Mouse (Mus musculus): ENCODE data around the gene Ada.
"Not testable (repeated sequence)": the region's sequence is repeated elsewhere in the genome, so short reads cannot be mapped to it uniquely, and the experiment has no call there.

The Ada gene

GRCm38 (mm10) chr2:163697764-163698480 is 52.1 kb downstream of the Ada start:
- DNase-seq (ENCODE audit: low read depth, low spot score), result peak; percentile 50
- Histone ChIP-seq H3K27me3 (ENCODE audit: control insufficient read depth, insufficient read depth, low read length, poor library complexity, severe bottlenecking) (no peaks in the 10 kb centered on the region), H3K36me3 (ENCODE audit: control insufficient read depth, insufficient read depth, low read length, poor library complexity, severe bottlenecking) (no peaks in the 10 kb centered on the region)

GRCm38 (mm10) chr2:163696763-163697162 is 53.3 kb downstream of the Ada start:
- no peak for DNase-seq (ENCODE audit: low read depth, low spot score)
- no peaks in the 10 kb centered on the region for H3K27me3 ChIP-seq (ENCODE audit: control insufficient read depth, insufficient read depth, low read length, poor library complexity, severe bottlenecking)
- H3K36me3 ChIP-seq (ENCODE audit: control insufficient read depth, insufficient read depth, low read length, poor library complexity, severe bottlenecking), result no peaks in the 10 kb centered on the region

GRCm38 (mm10) chr2:163693716-163694314 is 56.2 kb downstream of the Ada start:
- Histone ChIP-seq H3K27me3 (ENCODE audit: control insufficient read depth, insufficient read depth, low read length, poor library complexity, severe bottlenecking) (no peaks in the 10 kb centered on the region), H3K36me3 (ENCODE audit: control insufficient read depth, insufficient read depth, low read length, poor library complexity, severe bottlenecking) (no peaks in the 10 kb centered on the region)
- DNase-seq (ENCODE audit: low read depth, low spot score), result no peak

GRCm38 (mm10) chr2:163692873-163693612 is 57.0 kb downstream of the Ada start:
- DNase-seq (ENCODE audit: low read depth, low spot score), result no peak
- no peaks in the 10 kb centered on the region for H3K27me3 ChIP-seq (ENCODE audit: control insufficient read depth, insufficient read depth, low read length, poor library complexity, severe bottlenecking)
- 0 out of 2 replicates have a peak, but pooled peaks cover 2% of the 10 kb centered on the region for H3K36me3 ChIP-seq (ENCODE audit: control insufficient read depth, insufficient read depth, low read length, poor library complexity, severe bottlenecking)

- no peak for DNase-seq (ENCODE audit: low read depth, low spot score)
- Histone ChIP-seq H3K27me3 (ENCODE audit: control insufficient read depth, insufficient read depth, low read length, poor library complexity, severe bottlenecking) (no peaks in the 10 kb centered on the region), H3K36me3 (ENCODE audit: control insufficient read depth, insufficient read depth, low read length, poor library complexity, severe bottlenecking) (0 out of 2 replicates have a peak, but pooled peaks cover 2% of the 10 kb centered on the region)
Measured at GRCm38 (mm10) chr2:163691846-163692605, 58.0 kb downstream of the Ada start.

DNA sequence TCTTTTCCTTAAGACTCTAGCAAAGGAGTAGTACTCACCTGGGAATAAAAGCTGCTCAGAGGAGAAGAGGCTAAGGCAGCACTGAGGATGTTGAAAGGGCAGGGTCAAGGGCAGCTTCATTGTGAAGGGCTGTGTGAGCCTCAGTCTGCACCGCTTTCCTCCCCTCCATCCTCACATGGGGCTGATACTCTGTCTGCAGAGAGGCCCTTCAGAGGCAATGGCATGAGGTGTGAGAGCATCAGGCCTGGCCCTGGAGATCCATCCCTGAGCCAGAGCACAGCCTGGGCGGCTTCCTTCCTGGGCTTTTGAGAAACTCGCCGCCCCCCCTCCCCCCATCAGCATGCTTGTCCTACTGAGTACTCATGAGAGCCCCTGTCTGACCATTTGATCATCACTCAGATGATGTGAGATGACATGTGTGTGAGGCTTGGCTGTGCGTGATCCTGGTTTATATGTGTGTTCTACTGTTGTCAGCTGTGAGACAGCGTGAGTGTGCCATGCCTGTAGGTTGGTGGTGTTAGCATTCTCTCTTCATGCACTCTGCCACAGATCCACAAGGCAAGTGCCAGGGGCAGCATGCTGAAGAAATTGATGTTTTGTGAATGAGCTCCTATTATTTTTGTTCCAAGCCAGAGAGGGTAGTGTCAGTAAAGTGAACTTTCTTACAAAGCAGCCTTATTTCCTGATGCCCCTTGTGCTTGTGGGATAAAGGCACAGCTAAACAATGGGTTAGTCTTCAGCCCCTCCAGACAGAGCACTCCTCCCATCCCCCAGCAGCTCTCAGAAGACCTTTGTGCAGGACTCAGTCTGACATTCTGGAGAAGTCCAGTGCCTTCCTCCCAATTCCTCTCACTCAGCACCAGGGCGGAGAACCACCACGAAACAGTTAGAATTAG is 59.4 kb downstream of the Ada start:
- Histone ChIP-seq H3K27me3 (ENCODE audit: control insufficient read depth, insufficient read depth, low read length, poor library complexity, severe bottlenecking) (no peaks in the 10 kb centered on the region), H3K36me3 (ENCODE audit: control insufficient read depth, insufficient read depth, low read length, poor library complexity, severe bottlenecking) (0 out of 2 replicates have a peak, but pooled peaks cover 2% of the 10 kb centered on the region)
- DNase-seq (ENCODE audit: low read depth, low spot score), result no peak

DNA sequence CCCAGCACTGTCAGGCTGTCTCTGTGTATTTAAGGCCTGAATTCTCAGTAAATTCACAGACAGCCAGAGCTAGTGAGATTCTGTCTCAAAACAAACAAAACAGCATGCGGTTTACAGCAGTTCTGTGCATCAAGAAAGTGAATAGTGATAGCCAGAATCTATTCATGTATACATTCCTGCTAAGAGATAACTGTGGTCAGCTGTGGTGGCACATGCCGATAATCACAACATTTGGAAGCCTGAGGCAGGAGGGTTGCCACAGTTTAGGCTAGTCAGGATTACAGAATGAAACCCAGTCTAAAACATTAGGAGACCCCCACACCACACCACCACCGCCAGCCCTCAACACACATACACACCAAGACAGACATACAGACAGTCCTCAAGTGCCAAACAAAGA is 60.3 kb downstream of the Ada start:
- Histone ChIP-seq H3K27me3 (ENCODE audit: control insufficient read depth, insufficient read depth, low read length, poor library complexity, severe bottlenecking) (no peaks in the 10 kb centered on the region), H3K36me3 (ENCODE audit: control insufficient read depth, insufficient read depth, low read length, poor library complexity, severe bottlenecking) (0 out of 2 replicates have a peak, but pooled peaks cover 2% of the 10 kb centered on the region)
- DNase-seq (ENCODE audit: low read depth, low spot score), result no peak

- H3K36me3 ChIP-seq (ENCODE audit: control insufficient read depth, insufficient read depth, low read length, poor library complexity, severe bottlenecking); DNase-seq (ENCODE audit: low read depth, low spot score); H3K27me3 ChIP-seq (ENCODE audit: control insufficient read depth, insufficient read depth, low read length, poor library complexity, severe bottlenecking): not testable (repeated sequence)
Measured at GRCm38 (mm10) chr2:163688377-163688776, 61.7 kb downstream of the Ada start.

DNA sequence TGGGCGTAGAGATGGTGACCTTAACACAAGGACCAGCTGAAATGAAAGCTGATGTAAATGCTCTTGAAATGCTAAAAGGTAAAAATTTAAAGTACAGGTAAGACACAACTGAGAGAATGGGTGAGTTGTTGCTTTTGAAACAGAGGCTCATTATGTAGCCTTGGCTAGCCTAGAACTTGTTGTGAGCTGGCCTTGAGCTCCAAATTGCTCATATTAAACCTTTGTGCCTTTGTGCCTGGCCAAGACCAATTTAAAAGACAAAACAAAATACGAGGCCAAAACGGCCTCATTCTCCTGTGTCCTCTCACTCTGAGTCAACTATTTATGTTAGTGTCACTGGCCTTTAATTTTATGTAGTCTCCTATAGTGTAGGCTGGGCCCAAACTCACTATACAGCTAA is 63.2 kb downstream of the Ada start:
- Histone ChIP-seq H3K36me3 (ENCODE audit: control insufficient read depth, insufficient read depth, low read length, poor library complexity, severe bottlenecking) (0 out of 2 replicates have a peak, but pooled peaks cover 2% of the 10 kb centered on the region), H3K27me3 (ENCODE audit: control insufficient read depth, insufficient read depth, low read length, poor library complexity, severe bottlenecking) (no peaks in the 10 kb centered on the region)
- DNase-seq (ENCODE audit: low read depth, low spot score), result no peak

DNA sequence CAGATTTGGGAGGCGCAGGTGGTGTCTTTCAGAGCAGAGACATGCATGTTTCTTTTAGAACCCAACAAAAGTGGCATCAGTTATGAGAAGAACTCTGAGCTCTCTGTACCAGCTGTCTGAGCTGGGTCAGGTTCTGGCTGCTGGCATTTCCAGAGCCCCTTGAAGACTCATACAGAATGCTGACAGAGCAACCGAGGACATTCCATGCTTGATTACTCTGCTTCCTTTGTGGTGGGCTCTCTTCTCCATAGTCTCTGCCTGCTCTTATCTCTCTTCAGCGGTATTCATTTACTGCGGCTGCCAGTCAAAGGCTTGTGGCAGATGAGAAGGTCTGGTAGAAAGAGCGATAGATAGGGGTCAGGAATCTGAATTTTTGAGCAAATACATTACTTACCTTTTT is 63.8 kb downstream of the Ada start:
- DNase-seq (ENCODE audit: low read depth, low spot score), result no peak
- Histone ChIP-seq H3K27me3 (ENCODE audit: control insufficient read depth, insufficient read depth, low read length, poor library complexity, severe bottlenecking) (no peaks in the 10 kb centered on the region), H3K36me3 (ENCODE audit: control insufficient read depth, insufficient read depth, low read length, poor library complexity, severe bottlenecking) (0 out of 2 replicates have a peak, but pooled peaks cover 2% of the 10 kb centered on the region)

- H3K36me3 ChIP-seq (ENCODE audit: control insufficient read depth, insufficient read depth, low read length, poor library complexity, severe bottlenecking), result 0 out of 2 replicates have a peak, but pooled peaks cover 2% of the 10 kb centered on the region
- H3K27me3 ChIP-seq (ENCODE audit: control insufficient read depth, insufficient read depth, low read length, poor library complexity, severe bottlenecking), result no peaks in the 10 kb centered on the region
- no peak for DNase-seq (ENCODE audit: low read depth, low spot score)
Measured at GRCm38 (mm10) chr2:163685761-163686200, 64.3 kb downstream of the Ada start.

DNA sequence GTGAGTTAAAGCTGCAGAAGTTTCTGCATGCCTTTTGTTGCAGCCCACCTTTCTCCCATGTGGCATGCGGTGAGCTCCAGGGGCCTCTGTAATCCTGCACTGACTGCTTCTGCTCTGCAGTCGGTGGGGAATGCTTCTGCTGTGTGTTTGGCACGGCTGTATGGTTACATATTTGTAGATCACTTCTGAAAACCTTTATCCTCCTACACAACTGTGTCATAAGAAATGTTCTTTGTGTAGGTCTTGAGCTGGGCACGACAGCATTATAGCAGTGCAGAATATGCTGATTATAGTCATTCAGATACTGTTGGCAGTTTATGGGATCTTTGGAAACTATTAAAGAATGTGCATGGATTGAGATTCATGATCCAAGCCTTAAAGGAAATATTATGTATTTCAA is 64.8 kb downstream of the Ada start:
- Histone ChIP-seq H3K27me3 (ENCODE audit: control insufficient read depth, insufficient read depth, low read length, poor library complexity, severe bottlenecking) (no peaks in the 10 kb centered on the region), H3K36me3 (ENCODE audit: control insufficient read depth, insufficient read depth, low read length, poor library complexity, severe bottlenecking) (0 out of 2 replicates have a peak, but pooled peaks cover 2% of the 10 kb centered on the region)
- DNase-seq (ENCODE audit: low read depth, low spot score), result no peak

DNA sequence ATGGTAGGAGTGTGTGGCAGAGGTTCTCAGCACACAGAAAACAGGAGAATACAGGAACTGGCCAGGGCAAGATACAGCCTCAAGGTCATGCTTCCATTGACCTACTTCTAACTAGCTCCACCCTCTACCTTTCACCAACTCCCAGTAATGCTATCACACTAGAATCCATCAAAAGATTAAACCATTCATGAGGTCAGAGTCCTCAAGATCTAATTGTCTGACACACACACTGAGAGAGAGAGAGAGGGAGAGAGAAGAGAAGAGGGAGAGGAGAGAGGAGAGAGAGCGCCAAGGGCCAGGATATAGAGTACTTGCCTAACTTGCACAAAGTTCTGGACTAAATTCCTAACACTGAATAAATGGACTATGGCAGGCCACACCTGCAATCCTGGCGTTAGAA is 67.7 kb downstream of the Ada start:
- Histone ChIP-seq H3K36me3 (ENCODE audit: control insufficient read depth, insufficient read depth, low read length, poor library complexity, severe bottlenecking) (no peaks in the 10 kb centered on the region), H3K27me3 (ENCODE audit: control insufficient read depth, insufficient read depth, low read length, poor library complexity, severe bottlenecking) (no peaks in the 10 kb centered on the region)

GRCm38 (mm10) chr2:163676745-163677144 is 73.3 kb downstream of the Ada start:
- peak; percentile 77 for DNase-seq (ENCODE audit: low read depth, low spot score)
- H3K36me3 ChIP-seq (ENCODE audit: control insufficient read depth, insufficient read depth, low read length, poor library complexity, severe bottlenecking), result peaks cover 3% of the 10 kb centered on the region
- no peaks in the 10 kb centered on the region for H3K27me3 ChIP-seq (ENCODE audit: control insufficient read depth, insufficient read depth, low read length, poor library complexity, severe bottlenecking)

More for the DNA sequence above, 67.7 kb downstream of the Ada start:
- DNase-seq (ENCODE audit: low read depth, low spot score), result no peak

Measured in splenic B cell, adult 2 months (primary cell).